ENCODE assay signal across 10 mouse cellular contexts in genomic region chr12:85094706-85095105, GRCm38 (mm10). TPM values are rescaled to one million over a fixed set of nuclear protein-coding genes. Genes with fewer than 3 reads are reported as not detected.
DNase-seq lines count a peak whose midpoint lies in the region; ATAC-seq and TF ChIP-seq lines count a peak whose summit lies in the region.
"Had no signal": no experiment of that assay in that cellular context is flagged by ENCODE, and none has a peak within 500 bp of the region (broad histone marks: within the 10 kb centered on the region; RNA-seq: fewer than 3 reads in every experiment).

No protein-coding gene starts in this region.

- no peak overlapping the region for H3ac ChIP-seq in myocyte (ENCODE audit: control insufficient read depth, insufficient read length)

- intact Hi-C loops in left cerebral cortex, postnatal 4 days (cut with DNase I), result no loop called here
- intact Hi-C loops in left cerebral cortex, postnatal 14 days (cut with DNase I), result no loop called here

- peak overlapping the region; percentile 14; the same call in 1 of the 2 replicates for H3K9ac ChIP-seq in embryonic facial prominence, embryonic 14.5 days (ENCODE audit: low read depth, low read length)
- H3K9ac ChIP-seq: liver, embryonic 13.5 days had no signal

- no peaks in the 10 kb centered on the region for H3K9me3 ChIP-seq in embryonic facial prominence, embryonic 14.5 days (ENCODE audit: control insufficient read depth, low read length)
- H3K9me3 ChIP-seq in heart, embryonic 10.5 days, result no peaks in the 10 kb centered on the region
- H3K9me3 ChIP-seq: liver, embryonic 13.5 days had no signal

- no peaks in the 10 kb centered on the region for H3K27me3 ChIP-seq in embryonic facial prominence, embryonic 14.5 days (replicated peaks; ENCODE audit: control insufficient read depth, insufficient read depth, low read length)
- H3K27me3 ChIP-seq in heart, embryonic 10.5 days (ENCODE audit: insufficient read depth, poor library complexity, severe bottlenecking), result no peaks in the 10 kb centered on the region
- no peaks in the 10 kb centered on the region for H3K27me3 ChIP-seq in myocyte (ENCODE audit: control insufficient read depth, insufficient read depth, insufficient read length)
- H3K27me3 ChIP-seq: liver, embryonic 13.5 days had no signal

- 71% methylated on average over 10 of the region's 10 CpGs for WGBS in embryonic facial prominence, embryonic 14.5 days
- 88% methylated on average over 10 of the region's 10 CpGs for WGBS in heart, embryonic 10.5 days

- ATAC-seq in embryonic facial prominence, embryonic 14.5 days (ENCODE audit: low read depth), result peak; percentile 45; the same call in 1 of the 2 replicates

- peak overlapping the region; percentile 10; the same call in 1 of the 2 replicates for H3K27ac ChIP-seq in embryonic facial prominence, embryonic 14.5 days (replicated peaks; ENCODE audit: low read depth, low read length)
- 0 out of 2 replicates have a peak overlapping the region, but pooled peaks have one; percentile 62 for H3K27ac ChIP-seq in heart, embryonic 10.5 days
- H3K27ac ChIP-seq: liver, embryonic 13.5 days had no signal

- peaks cover 15% of the 10 kb centered on the region for H3K4me1 ChIP-seq in embryonic facial prominence, embryonic 14.5 days (ENCODE audit: control insufficient read depth, insufficient read depth, low read length)
- peaks cover 8% of the 10 kb centered on the region for H3K4me1 ChIP-seq in heart, embryonic 10.5 days

- TF ChIP-seq POLR2A in myocyte (IDR thresholded peaks at IDR 0.05; ENCODE audit: insufficient read length, low read depth), result no peak

- no peak overlapping the region for H3K4me3 ChIP-seq in embryonic facial prominence, embryonic 14.5 days (ENCODE audit: low read depth, low read length)
- no peak overlapping the region for H3K4me3 ChIP-seq in heart, embryonic 10.5 days
- peak overlapping the region; percentile 3 for H3K4me3 ChIP-seq in myocyte
- H3K4me3 ChIP-seq: liver, embryonic 13.5 days had no signal

- peaks cover 3% of the 10 kb centered on the region; the same call in 1 of the 2 replicates for H3K36me3 ChIP-seq in embryonic facial prominence, embryonic 14.5 days (ENCODE audit: control insufficient read depth, insufficient read depth, low read length)
- H3K36me3 ChIP-seq in heart, embryonic 10.5 days, result 0 out of 2 replicates have a peak, but pooled peaks cover 2% of the 10 kb centered on the region
- H3K36me3 ChIP-seq in myocyte (ENCODE audit: control insufficient read depth, insufficient read depth), result no peaks in the 10 kb centered on the region

- no peak overlapping the region for H3K4me2 ChIP-seq in embryonic facial prominence, embryonic 14.5 days (ENCODE audit: low read depth, low read length)
- peak overlapping the region; percentile 87 for H3K4me2 ChIP-seq in myocyte (ENCODE audit: low read depth)
- H3K4me2 ChIP-seq: liver, embryonic 13.5 days had no signal

- DNase-seq in left cerebral cortex, postnatal 4 days, result peak; percentile 65
- DNase-seq in left cerebral cortex, postnatal 14 days (ENCODE audit: low spot score in 2 of 2), result no peak
- DNase-seq in embryonic facial prominence, embryonic 14.5 days (ENCODE audit: low spot score), result peak; percentile 39
- DNase-seq in heart, embryonic 10.5 days (ENCODE audit: low spot score), result no peak
- no peak for DNase-seq in right cerebral cortex, adult 2 months (ENCODE audit: low spot score in 2 of 2)
- no peak for DNase-seq in c-Kit-positive CD71-positive TER-119-positive erythroid progenitor cells, embryonic 14.5 days (ENCODE audit: low spot score)
- DNase-seq in embryo, embryonic 9.5 days (ENCODE audit: extremely low spot score), result no peak
- DNase-seq: kidney, adult 8-10 months; liver, embryonic 13.5 days had no signal

- H3K79me2 ChIP-seq in myocyte (ENCODE audit: control insufficient read depth, insufficient read depth), result no peaks in the 10 kb centered on the region

TF ChIP-seq in myocyte, 11 proteins besides CTCF, POLR2A, EP300 and RAD21:
- TF ChIP-seq REST (IDR thresholded peaks at IDR 0.05; ENCODE audit: insufficient read depth, insufficient read length) (no peak), CEBPB (IDR thresholded peaks at IDR 0.05; ENCODE audit: insufficient read depth, poor library complexity, severe bottlenecking) (no peak), MYOG (IDR thresholded peaks at IDR 0.05; ENCODE audit: control insufficient read depth in 1 of 3, insufficient read depth in 1 of 3, insufficient read length in 2 of 3, low read depth in 2 of 3) (peak; percentile 54 to 93 (median 88)), E2F4 (IDR thresholded peaks at IDR 0.05; ENCODE audit: insufficient read depth) (no peak), TCF3 (IDR thresholded peaks at IDR 0.05; ENCODE audit: insufficient read length, low read depth) (no peak), USF1 (IDR thresholded peaks at IDR 0.05; ENCODE audit: low read depth) (no peak), MYOD1 (IDR thresholded peaks at IDR 0.05; ENCODE audit: control insufficient read depth in 1 of 3, insufficient read length in 2 of 3, low read depth in 2 of 3) (peak in 2 of 3 experiments; percentile 83 to 91), MAX (IDR thresholded peaks at IDR 0.05; ENCODE audit: low read depth) (no peak), POLR2AphosphoS2 (IDR thresholded peaks at IDR 0.05; ENCODE audit: insufficient read length, low read depth) (no peak), SRF (IDR thresholded peaks at IDR 0.05; ENCODE audit: control insufficient read depth, insufficient read length, low read depth) (no peak), TCF12 (IDR thresholded peaks at IDR 0.05; ENCODE audit: insufficient read depth, poor library complexity, severe bottlenecking) (peak; percentile 9)

RNA-seq across cellular contexts. Expression of gene Prox2, which starts 15.9 kb away (rescaled TPM):
- 1 to 10 TPM in 1 of 2 experiments, under 1 TPM in 1; 0.64 to 1.5 TPM for total RNA-seq in left cerebral cortex, postnatal 4 days (2021)
- 1 to 10 TPM; 1.0 to 1.2 TPM for total RNA-seq in left cerebral cortex, postnatal 14 days (2021)
- 2.9 and 3.9 TPM in 2 replicates for polyA plus RNA-seq in embryonic facial prominence, embryonic 14.5 days (2014; fragmentation: Nextera tagmentation; extraction: Ambion mirVana)
- polyA plus RNA-seq in heart, embryonic 10.5 days (2016; fragmentation: Nextera tagmentation; extraction: Ambion mirVana), result 1.9 and 2.6 TPM in 2 replicates
- 1.9 TPM for polyA plus RNA-seq in myocyte (2012; fragmentation: generic; extraction: Trizol)

RNA-seq across cellular contexts. Expression of gene Dlst, which starts 15.9 kb away (rescaled TPM):
- 100 to 1,000 TPM; 157 to 166 TPM for total RNA-seq in left cerebral cortex, postnatal 4 days (2021)
- 100 to 1,000 TPM; 173 TPM for total RNA-seq in left cerebral cortex, postnatal 14 days (2021)
- 110 and 112 TPM in 2 replicates for polyA plus RNA-seq in embryonic facial prominence, embryonic 14.5 days (2014; fragmentation: Nextera tagmentation; extraction: Ambion mirVana)
- polyA plus RNA-seq in heart, embryonic 10.5 days (2016; fragmentation: Nextera tagmentation; extraction: Ambion mirVana), result 162 and 217 TPM in 2 replicates
- 219 TPM for polyA plus RNA-seq in myocyte (2012; fragmentation: generic; extraction: Trizol)

RNA-seq across cellular contexts. Expression of gene Rps6kl1, which starts 56.4 kb away (rescaled TPM):
- 10 to 100 TPM; 41.2 to 44.1 TPM for total RNA-seq in left cerebral cortex, postnatal 4 days (2021)
- 10 to 100 TPM; 37.9 to 41.1 TPM for total RNA-seq in left cerebral cortex, postnatal 14 days (2021)
- polyA plus RNA-seq in embryonic facial prominence, embryonic 14.5 days (2014; fragmentation: Nextera tagmentation; extraction: Ambion mirVana), result 1.5 and 1.8 TPM in 2 replicates
- 1.4 and 1.5 TPM in 2 replicates for polyA plus RNA-seq in heart, embryonic 10.5 days (2016; fragmentation: Nextera tagmentation; extraction: Ambion mirVana)
- polyA plus RNA-seq in myocyte (2012; fragmentation: generic; extraction: Trizol), result 0.53 TPM

Comparison
In these comparisons a context has a peak if more than half of its experiments do, and no peak if none do; other contexts are left out.
1. DNase-seq: peak in left cerebral cortex, postnatal 4 days (single experiment) and embryonic facial prominence, embryonic 14.5 days (single experiment); none in left cerebral cortex, postnatal 14 days (0 of 2), heart, embryonic 10.5 days (single experiment), right cerebral cortex, adult 2 months (0 of 2), c-Kit-positive CD71-positive TER-119-positive erythroid progenitor cells, embryonic 14.5 days (single experiment) and embryo, embryonic 9.5 days (single experiment).